Mouse (Mus musculus) kidney, adult 2 months (tissue): ENCODE measurements around the gene Ikzf1. TPM values are rescaled to one million over a fixed set of nuclear protein-coding genes. Genes with fewer than 3 reads are reported as not detected.

Source experiments
- DNase-seq: peaks from one replicate; pipeline ENCODE4 v3.0.0; 2021
- H3K27ac ChIP-seq: fragments of 200-500 bp; 2 replicates; pipeline ENCODE4 v1.5.1; 2012; ENCODE audit warnings: low read depth, low read length, control low read depth, inconsistent platforms; ENCODE audit not compliant: insufficient read depth
- H3K27me3 ChIP-seq: fragments of 200-500 bp; replicated peaks from 2 replicates; pipeline ENCODE4 v1.6.1; 2012; ENCODE audit warnings: mild to moderate bottlenecking, moderate library complexity, low read length, inconsistent platforms; ENCODE audit not compliant: control insufficient read depth, insufficient read depth
- H3K36me3 ChIP-seq: fragments of 200-500 bp; 2 replicates; pipeline ENCODE4 v1.6.1; 2012; ENCODE audit warnings: mild to moderate bottlenecking, moderate library complexity, low read length, inconsistent platforms; ENCODE audit not compliant: control insufficient read depth, insufficient read depth
- H3K4me1 ChIP-seq: fragments of 200-500 bp; 2 replicates; pipeline ENCODE4 v1.6.1; 2011; ENCODE audit warnings: low read length; ENCODE audit not compliant: control insufficient read depth, insufficient read depth
- H3K4me3 ChIP-seq: fragments of 200-500 bp; 2 replicates; pipeline ENCODE4 v1.5.1; 2011; ENCODE audit warnings: mild to moderate bottlenecking, low read depth, low read length, control low read depth; ENCODE audit not compliant: insufficient read depth
- CTCF ChIP-seq: fragments of 200-500 bp; conservative IDR thresholded peaks from 2 replicates; pipeline ENCODE4 v1.5.1; 2011; ENCODE audit warnings: low read depth, mild to moderate bottlenecking, control low read depth, low read length, moderate library complexity, mixed read lengths; ENCODE audit not compliant: insufficient read depth, insufficient read length
- POLR2A ChIP-seq: fragments of 200-500 bp; IDR thresholded peaks from one replicate; pipeline ENCODE4 v1.6.1; 2011; ENCODE audit warnings: low read depth, low read length, control low read depth
- WGBS: fragments of 180-500 bp; shearing (Covaris S2); methylation state at CpG from one replicate; pipeline ENCODE4 v1.1.7; 2018; 5-methylcytosine and 5-hydroxymethylcytosine counted together
- polyA plus RNA-seq: library from polyadenylated mRNA; depleted of rRNA; stranded (reverse); fragments of >200 nt; gene quantifications from 2 replicates; pipeline ENCODE4 v1.2.3, GENCODE M21; 2012; rRNA removed

Ikzf1 gene
- polyA plus RNA-seq, 1 experiment = 12.8 TPM

GRCm38 (mm10) chr11:11818797-11819196, 134.0 kb downstream of the Ikzf1 start:
- peak; percentile 22 for DNase-seq
- Histone ChIP-seq H3K27ac (no peak overlapping the region), H3K27me3 (no peaks in the 10 kb centered on the region), H3K36me3 (no peaks in the 10 kb centered on the region), H3K4me1 (no peaks in the 10 kb centered on the region), H3K4me3 (no peak overlapping the region)
- 74% methylated on average over 6 of the region's 6 CpGs for whole genome bisulfite sequencing
- TF ChIP-seq POLR2A = no peak
- TF ChIP-seq CTCF = no peak

- WGBS = 89% methylated on average over 5 of the region's 5 CpGs
- no peak for DNase-seq
- Histone ChIP-seq H3K27me3 (no peaks in the 10 kb centered on the region), H3K27ac (no peak overlapping the region), H3K4me1 (no peaks in the 10 kb centered on the region), H3K4me3 (no peak overlapping the region), H3K36me3 (no peaks in the 10 kb centered on the region)
- TF ChIP-seq CTCF = no peak
- no peak for TF ChIP-seq POLR2A
These were observed 134.4 kb downstream of the Ikzf1 start for GRCm38 (mm10) chr11:11819206-11819605.

GRCm38 (mm10) chr11:11820251-11820650, 135.4 kb downstream of the Ikzf1 start:
- no peak overlapping the region for H3K4me3 ChIP-seq
- no peaks in the 10 kb centered on the region for H3K4me1 ChIP-seq
- DNase-seq = peak; percentile 87
- no peaks in the 10 kb centered on the region for H3K27me3 ChIP-seq
- no peak for TF ChIP-seq POLR2A
- TF ChIP-seq CTCF = peak; percentile 65
- H3K36me3 ChIP-seq = no peaks in the 10 kb centered on the region
- no peak overlapping the region for H3K27ac ChIP-seq
- WGBS = 4% methylated on average over 2 of the region's 2 CpGs

DNA sequence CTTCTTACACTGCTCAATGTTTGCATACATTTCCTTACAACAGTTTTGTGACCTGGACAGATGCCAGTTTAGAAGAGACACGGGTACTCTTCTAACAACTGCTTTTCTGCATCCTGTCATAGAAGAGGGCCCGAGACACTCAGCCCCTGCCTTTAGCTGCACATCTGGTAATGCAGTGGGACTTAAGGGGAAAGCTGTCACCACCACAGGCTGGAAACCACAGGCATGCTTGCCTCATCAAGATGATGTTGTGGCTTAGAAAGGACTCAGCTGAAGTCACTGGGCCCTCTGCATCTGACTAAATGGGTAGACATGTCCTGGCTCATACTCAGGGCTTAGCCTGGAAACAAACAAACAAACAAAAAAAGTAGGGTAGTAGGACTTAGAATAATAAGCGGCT, 135.9 kb downstream of the Ikzf1 start:
- DNase-seq = no peak
- no peak overlapping the region for H3K4me3 ChIP-seq
- no peaks in the 10 kb centered on the region for H3K27me3 ChIP-seq
- 84% methylated on average over 3 of the region's 3 CpGs for WGBS
- TF ChIP-seq CTCF = no peak
- TF ChIP-seq POLR2A = no peak
- H3K27ac ChIP-seq = no peak overlapping the region
- H3K4me1 ChIP-seq = no peaks in the 10 kb centered on the region
- H3K36me3 ChIP-seq = no peaks in the 10 kb centered on the region

GRCm38 (mm10) chr11:11821387-11821975, 136.7 kb downstream of the Ikzf1 start:
- peak; percentile 31 for DNase-seq
- H3K27me3 ChIP-seq = no peaks in the 10 kb centered on the region
- no peaks in the 10 kb centered on the region for H3K4me1 ChIP-seq
- WGBS = 38% methylated on average over 16 of the region's 16 CpGs
- no peak overlapping the region for H3K27ac ChIP-seq
- no peaks in the 10 kb centered on the region for H3K36me3 ChIP-seq
- TF ChIP-seq POLR2A (no peak), CTCF (no peak)
- H3K4me3 ChIP-seq = no peak overlapping the region

Other genes starting within 250 kb of the Ikzf1 start
- gene Spata48, start 222.9 kb upstream of the Ikzf1 start, polyA plus RNA-seq = 0.84 and 1.3 TPM in 2 replicates
- gene Zpbp, start 222.6 kb upstream of the Ikzf1 start, polyA plus RNA-seq = 0.17 and 0.18 TPM in 2 replicates
- not detected in 2 replicates for gene 4930512M02Rik, start 57.2 kb upstream of the Ikzf1 start, polyA plus RNA-seq
- gene Fignl1, start 124.0 kb downstream of the Ikzf1 start, polyA plus RNA-seq = 0.10 and 0.28 TPM in 2 replicates
- gene Ddc, start 213.1 kb downstream of the Ikzf1 start, polyA plus RNA-seq = 96.2 and 103 TPM in 2 replicates